Mouse (Mus musculus): ENCODE measurements around the gene Olfr1034.
"Not testable (repeated sequence)": the region's sequence is repeated elsewhere in the genome, so short reads cannot be mapped to it uniquely, and the experiment has no call there.

Olfr1034 gene

GRCm38 (mm10) chr2:86045561-86045960 lies at the start of gene Olfr1034:
Olfr1034 (plus strand) TSS chr2:86045861.
- DNase-seq (ENCODE audit: low read depth, low spot score): no peak

- no peak for DNase-seq (ENCODE audit: low read depth, low spot score)
Observed at GRCm38 (mm10) chr2:86005240-86005639, 40.4 kb upstream of the Olfr1034 start, which contains the start of gene Olfr1032. Olfr1032 (plus strand) TSS chr2:86005540.

- not testable (repeated sequence) for DNase-seq (ENCODE audit: low read depth, low spot score)
Observed at GRCm38 (mm10) chr2:86020406-86020805, 25.3 kb upstream of the Olfr1034 start, which contains the start of gene Olfr1033. Olfr1033 (plus strand) TSS chr2:86020633.

GRCm38 (mm10) chr2:86021518-86021917 lies 24.1 kb upstream of the Olfr1034 start:
- not testable (repeated sequence) for DNase-seq (ENCODE audit: low read depth, low spot score)

DNA sequence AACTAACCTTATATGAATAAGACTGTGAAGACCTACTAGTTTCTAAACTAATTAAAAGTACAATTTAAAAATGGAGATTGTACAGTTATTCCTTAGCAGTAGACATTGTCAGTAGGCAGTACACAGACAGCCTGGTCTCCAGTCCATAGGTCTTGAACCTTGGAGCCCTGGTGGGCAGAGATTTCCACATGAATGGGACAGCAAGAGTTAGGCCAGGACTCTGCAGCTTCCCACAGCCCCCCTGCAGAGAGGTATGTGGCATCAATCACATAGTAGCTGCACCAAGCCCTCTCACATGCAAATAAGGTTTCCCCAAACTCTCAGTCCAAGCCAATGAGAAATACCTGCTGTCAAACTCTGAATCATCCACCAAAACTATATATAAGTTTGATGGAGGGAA lies 5.1 kb downstream of the Olfr1034 start:
- not testable (repeated sequence) for DNase-seq (ENCODE audit: low read depth, low spot score)

DNA sequence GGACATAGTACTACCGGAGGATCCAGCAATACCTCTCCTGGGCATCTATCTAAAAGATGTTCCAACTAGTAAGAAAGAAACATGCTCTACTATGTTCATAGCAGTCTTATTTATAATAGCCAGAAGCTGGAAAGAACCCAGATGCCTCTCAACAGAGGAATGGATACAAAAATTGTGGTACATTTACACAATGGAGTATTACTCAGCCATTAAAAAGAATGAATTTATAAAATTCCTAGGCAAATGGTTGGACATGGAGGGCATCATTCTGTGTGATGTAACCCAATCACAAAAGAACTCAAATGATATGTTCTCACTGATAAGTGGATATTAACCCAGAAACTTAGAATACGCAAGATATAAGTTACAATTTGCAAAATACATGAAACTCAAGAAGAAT lies 18.1 kb downstream of the Olfr1034 start:
- not testable (repeated sequence) for DNase-seq (ENCODE audit: low read depth, low spot score)

DNA sequence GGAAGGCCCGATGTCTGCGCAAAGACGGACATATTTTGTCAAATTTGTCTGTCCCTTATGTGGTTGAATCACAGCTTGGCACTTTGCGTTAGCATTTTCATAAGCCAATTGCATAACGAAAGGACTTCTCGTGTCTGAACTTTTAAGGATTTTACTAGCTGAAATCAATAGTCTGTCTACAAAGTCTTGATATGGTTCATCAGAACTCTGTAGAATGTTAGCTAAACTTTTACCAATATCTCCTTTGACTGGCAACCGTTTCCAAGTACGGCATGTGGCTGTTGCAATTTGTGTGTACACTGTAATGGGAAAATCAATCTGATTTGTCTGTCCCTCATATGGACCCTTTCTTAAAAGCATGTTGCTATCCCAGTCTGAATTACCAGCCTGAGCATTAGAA lies 24.5 kb downstream of the Olfr1034 start:
- no peak for DNase-seq (ENCODE audit: low read depth, low spot score)

DNA sequence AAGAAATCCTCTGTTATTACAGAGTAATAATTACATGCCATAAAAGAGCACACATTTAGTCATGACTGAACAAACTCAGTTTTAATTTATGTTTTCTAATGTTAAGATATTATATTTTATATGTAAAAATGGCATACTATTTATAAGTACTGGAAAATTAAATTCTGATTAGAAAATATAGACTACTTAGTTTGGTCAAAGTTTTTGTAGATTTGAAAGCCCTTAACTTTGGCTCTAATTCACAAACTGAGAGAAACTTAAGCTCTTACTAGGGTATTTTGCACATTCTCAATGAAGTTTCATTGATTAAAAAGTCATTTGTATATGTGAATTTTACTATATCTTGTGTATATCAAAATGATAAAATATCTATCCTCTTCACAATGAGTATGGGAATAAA lies 28.0 kb downstream of the Olfr1034 start, which contains the start of gene Olfr1036:
Olfr1036 (plus strand) TSS at position 301 of the 400 bp plus-strand sequence.
- not testable (repeated sequence) for DNase-seq (ENCODE audit: low read depth, low spot score)

- DNase-seq (ENCODE audit: low read depth, low spot score): not testable (repeated sequence)
Observed at GRCm38 (mm10) chr2:86080478-86080877, 34.8 kb downstream of the Olfr1034 start.

DNA sequence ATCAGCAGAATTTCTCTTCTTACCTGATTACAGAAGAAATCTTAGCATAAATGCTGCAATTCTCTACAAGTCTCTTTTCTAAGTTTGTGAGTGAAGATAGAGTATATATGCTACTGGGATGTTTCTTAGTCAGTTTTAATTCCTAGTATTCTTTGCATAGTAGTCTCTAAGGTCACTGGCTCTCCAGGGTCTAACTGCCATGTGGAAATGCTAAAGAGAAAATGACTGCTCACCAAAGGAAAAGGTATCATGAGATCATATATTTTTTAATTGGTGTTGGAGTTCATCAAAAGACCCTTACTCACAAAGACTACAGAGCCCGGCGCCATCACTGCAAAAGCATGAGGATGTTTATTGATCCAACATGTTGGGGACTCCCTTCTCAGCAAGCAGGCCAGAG lies 41.6 kb downstream of the Olfr1034 start, which contains the start of gene Olfr1037:
Olfr1037 (minus strand) TSS at position 101 of the 400 bp plus-strand sequence.
- DNase-seq (ENCODE audit: low read depth, low spot score): no peak
